Comparison of ENCODE assay signal across 10 mouse cellular contexts in genomic region chr5:139694292-139694988, GRCm38 (mm10). TPM values are rescaled to one million over a fixed set of nuclear protein-coding genes. Genes with fewer than 3 reads are reported as not detected.
A peak's percentile ranks its signal among the peaks of the same experiment; 100 is the strongest.
DNase-seq lines count a peak whose midpoint lies in the region; ATAC-seq and TF ChIP-seq lines count a peak whose summit lies in the region.
"Had no signal": no experiment of that assay in that cellular context is flagged by ENCODE, and none has a peak within 500 bp of the region (broad histone marks: within the 10 kb centered on the region; RNA-seq: fewer than 3 reads in every experiment).

No protein-coding gene starts in this region.

- no peak for ATAC-seq in heart, embryonic 13.5 days (ENCODE audit: extremely low read depth, insufficient number of reproducible peaks, low FRiP score, low TSS enrichment)
- peak; percentile 63; the same call in 1 of the 2 replicates for ATAC-seq in midbrain, embryonic 13.5 days
- no peak for ATAC-seq in midbrain, embryonic 11.5 days (ENCODE audit: low FRiP score)
- ATAC-seq in hindbrain, embryonic 14.5 days (ENCODE audit: low FRiP score), result peak; percentile 65; the same call in 1 of the 2 replicates
- ATAC-seq in megakaryocyte progenitor cell, adult 5-6 weeks (replicated peaks; ENCODE audit: poor library complexity), result no peak

- H3K27me3 ChIP-seq in heart, embryonic 13.5 days (replicated peaks), result peaks cover 23% of the 10 kb centered on the region
- H3K27me3 ChIP-seq in heart, adult 2 months (ENCODE audit: control insufficient read depth, insufficient read depth, low read length), result no peaks in the 10 kb centered on the region
- no peaks in the 10 kb centered on the region; the same call in 1 of the 2 replicates for H3K27me3 ChIP-seq in midbrain, embryonic 13.5 days
- no peaks in the 10 kb centered on the region for H3K27me3 ChIP-seq in midbrain, embryonic 11.5 days (ENCODE audit: control insufficient read depth, insufficient read depth, low read length)
- no peaks in the 10 kb centered on the region for H3K27me3 ChIP-seq in hindbrain, embryonic 14.5 days (ENCODE audit: control insufficient read depth, insufficient read depth, low read length)
- no peaks in the 10 kb centered on the region for H3K27me3 ChIP-seq in small intestine, adult 2 months (ENCODE audit: control insufficient read depth, insufficient read depth, low read length)

- H3K4me3 ChIP-seq in heart, embryonic 13.5 days, result no peak overlapping the region
- H3K4me3 ChIP-seq in heart, adult 2 months, result no peak overlapping the region
- H3K4me3 ChIP-seq in midbrain, embryonic 13.5 days (replicated peaks), result no peak overlapping the region
- no peak overlapping the region for H3K4me3 ChIP-seq in midbrain, embryonic 11.5 days (ENCODE audit: low read depth, low read length)
- H3K4me3 ChIP-seq in hindbrain, embryonic 14.5 days (replicated peaks; ENCODE audit: low read length), result no peak overlapping the region
- peak overlapping the region; percentile 50 for H3K4me3 ChIP-seq in small intestine, adult 2 months (ENCODE audit: low read depth, low read length)

- H3K4me2 ChIP-seq in heart, embryonic 13.5 days, result peak overlapping the region; percentile 37
- H3K4me2 ChIP-seq in midbrain, embryonic 13.5 days (replicated peaks), result no peak overlapping the region
- H3K4me2 ChIP-seq in midbrain, embryonic 11.5 days, result no peak overlapping the region
- peak overlapping the region; percentile 25 for H3K4me2 ChIP-seq in hindbrain, embryonic 14.5 days (replicated peaks)

- H3K36me3 ChIP-seq in heart, embryonic 13.5 days, result no peaks in the 10 kb centered on the region
- H3K36me3 ChIP-seq in heart, adult 2 months (ENCODE audit: control insufficient read depth, insufficient read depth, low read length), result no peaks in the 10 kb centered on the region
- H3K36me3 ChIP-seq in midbrain, embryonic 13.5 days, result no peaks in the 10 kb centered on the region
- H3K36me3 ChIP-seq in midbrain, embryonic 11.5 days (ENCODE audit: control insufficient read depth, insufficient read depth, low read length), result no peaks in the 10 kb centered on the region
- H3K36me3 ChIP-seq in hindbrain, embryonic 14.5 days (replicated peaks; ENCODE audit: control insufficient read depth, insufficient read depth), result no peaks in the 10 kb centered on the region
- no peaks in the 10 kb centered on the region for H3K36me3 ChIP-seq in small intestine, adult 2 months (ENCODE audit: control insufficient read depth, insufficient read depth, low read length)

- intact Hi-C loops in heart, adult 2 months (cut with DNase I), result no loop called here

- H3K79me2 ChIP-seq in heart, adult 2 months (replicated peaks; ENCODE audit: control insufficient read depth, insufficient read depth, low read length), result no peaks in the 10 kb centered on the region

- TF ChIP-seq POLR2A in heart, adult 2 months (IDR thresholded peaks at IDR 0.05; ENCODE audit: insufficient read depth, low read depth, low read length), result no peak
- no peak for TF ChIP-seq POLR2A in small intestine, adult 2 months (IDR thresholded peaks at IDR 0.05; ENCODE audit: low read depth, low read length)

- TF ChIP-seq EP300 in heart, adult 2 months (IDR thresholded peaks at IDR 0.05; ENCODE audit: insufficient read depth, low read depth, low read length), result no peak

- no peak overlapping the region for H3K27ac ChIP-seq in heart, embryonic 13.5 days (replicated peaks)
- H3K27ac ChIP-seq in heart, adult 2 months, result no peak overlapping the region
- H3K27ac ChIP-seq in midbrain, embryonic 13.5 days, result peak overlapping the region; percentile 14; the same call in 1 of the 2 replicates
- H3K27ac ChIP-seq in midbrain, embryonic 11.5 days (ENCODE audit: low read depth, low read length), result no peak overlapping the region
- H3K27ac ChIP-seq in hindbrain, embryonic 14.5 days, result no peak overlapping the region
- H3K27ac ChIP-seq in small intestine, adult 2 months (ENCODE audit: insufficient read depth, low read depth, low read length), result no peak overlapping the region

- no peak overlapping the region for H3K9ac ChIP-seq in heart, embryonic 13.5 days
- H3K9ac ChIP-seq in heart, adult 2 months (ENCODE audit: low read depth, low read length), result no peak overlapping the region
- no peak overlapping the region for H3K9ac ChIP-seq in midbrain, embryonic 13.5 days (replicated peaks)
- H3K9ac ChIP-seq in midbrain, embryonic 11.5 days (ENCODE audit: low read length), result no peak overlapping the region
- H3K9ac ChIP-seq in hindbrain, embryonic 14.5 days, result no peak overlapping the region

- H3K9me3 ChIP-seq in heart, embryonic 13.5 days, result peaks cover 5% of the 10 kb centered on the region; the same call in 1 of the 2 replicates
- 0 out of 2 replicates have a peak, but pooled peaks cover 3% of the 10 kb centered on the region for H3K9me3 ChIP-seq in midbrain, embryonic 13.5 days
- no peaks in the 10 kb centered on the region for H3K9me3 ChIP-seq in midbrain, embryonic 11.5 days (ENCODE audit: control insufficient read depth, low read length)
- no peaks in the 10 kb centered on the region for H3K9me3 ChIP-seq in hindbrain, embryonic 14.5 days (ENCODE audit: control insufficient read depth, low read length)

- no peak for DNase-seq in heart, adult 2 months
- no peak for DNase-seq in midbrain, embryonic 11.5 days (ENCODE audit: low spot score, missing footprints)
- DNase-seq in hindbrain, embryonic 14.5 days (ENCODE audit: low spot score), result no peak
- no peak for DNase-seq in kidney, adult 18-20 months
- DNase-seq: gastrocnemius, postnatal 25 days; right cerebral cortex, adult 18-20 months had no signal

- no peak for TF ChIP-seq CTCF in heart, adult 2 months (IDR thresholded peaks at IDR 0.05)
- TF ChIP-seq CTCF in small intestine, adult 2 months (IDR thresholded peaks at IDR 0.05; ENCODE audit: extremely low read depth, insufficient read length, insufficient replicate concordance, low read depth, low read length), result no peak

- H3K4me1 ChIP-seq in heart, embryonic 13.5 days, result peaks cover 7% of the 10 kb centered on the region
- H3K4me1 ChIP-seq in heart, adult 2 months (ENCODE audit: control insufficient read depth, insufficient read depth, low read length), result no peaks in the 10 kb centered on the region
- H3K4me1 ChIP-seq in midbrain, embryonic 13.5 days (replicated peaks), result peaks cover 7% of the 10 kb centered on the region
- H3K4me1 ChIP-seq in midbrain, embryonic 11.5 days (ENCODE audit: control insufficient read depth, insufficient read depth, low read length), result no peaks in the 10 kb centered on the region
- H3K4me1 ChIP-seq in hindbrain, embryonic 14.5 days (replicated peaks; ENCODE audit: control insufficient read depth, insufficient read depth, low read length), result peaks cover 9% of the 10 kb centered on the region; the same call in 1 of the 2 replicates
- H3K4me1 ChIP-seq in small intestine, adult 2 months (ENCODE audit: control insufficient read depth, insufficient read depth, insufficient read length, low read length), result peaks cover 6% of the 10 kb centered on the region

- 57% methylated on average over 16 of the region's 16 CpGs for WGBS in heart, embryonic 13.5 days
- WGBS in heart, adult 2 months, result 59% methylated on average over 16 of the region's 16 CpGs
- WGBS in midbrain, embryonic 13.5 days, result 65% methylated on average over 16 of the region's 16 CpGs
- 72% methylated on average over 16 of the region's 16 CpGs for WGBS in midbrain, embryonic 11.5 days
- 47% methylated on average over 16 of the region's 16 CpGs for WGBS in hindbrain, embryonic 14.5 days
- WGBS in small intestine, adult 2 months, result 27% methylated on average over 16 of the region's 16 CpGs

RNA-seq across cellular contexts. Expression of gene Micall2, which starts 41.7 kb away (rescaled TPM):
- 1.7 TPM in 2 replicates for polyA plus RNA-seq in heart, embryonic 13.5 days (2015; fragmentation: Nextera tagmentation; extraction: Ambion mirVana)
- 1 to 10 TPM; 1.9 to 2.0 TPM for total RNA-seq in heart, adult 2 months (2021)
- 2.9 and 3.3 TPM in 2 replicates for polyA plus RNA-seq in heart, adult 2 months (2012; rRNA removed)
- 7.5 and 8.9 TPM in 2 replicates for polyA plus RNA-seq in midbrain, embryonic 13.5 days (2015; fragmentation: Nextera tagmentation; extraction: Ambion mirVana)
- polyA plus RNA-seq in midbrain, embryonic 11.5 days (2014; fragmentation: Nextera tagmentation; extraction: Ambion mirVana), result 4.3 and 4.9 TPM in 2 replicates
- polyA plus RNA-seq in hindbrain, embryonic 14.5 days (2014; fragmentation: Nextera tagmentation; extraction: Ambion mirVana), result 10.6 and 10.7 TPM in 2 replicates
- polyA plus RNA-seq in small intestine, adult 2 months (2012; rRNA removed), result 10.5 and 16.9 TPM in 2 replicates
- 7.0 and 8.0 TPM in 2 replicates for total RNA-seq in megakaryocyte progenitor cell, adult 5-6 weeks (2015)
- total RNA-seq in megakaryocyte progenitor cell, adult 5-6 weeks (2017), result 2.5 and 3.9 TPM in 2 replicates

Comparison
In these comparisons a context has a peak if more than half of its experiments do, and no peak if none do; other contexts are left out.
1. ATAC-seq: peak in midbrain, embryonic 13.5 days (single experiment) and hindbrain, embryonic 14.5 days (single experiment); none in heart, embryonic 13.5 days (single experiment), midbrain, embryonic 11.5 days (single experiment) and megakaryocyte progenitor cell, adult 5-6 weeks (single experiment).
2. H3K4me2 ChIP-seq: peak in heart, embryonic 13.5 days (single experiment) and hindbrain, embryonic 14.5 days (single experiment); none in midbrain, embryonic 13.5 days (single experiment) and midbrain, embryonic 11.5 days (single experiment).